Mouse (Mus musculus): ENCODE data around the gene Brpf3.
A peak's percentile ranks its signal among the peaks of the same experiment; 100 is the strongest.

DNA sequence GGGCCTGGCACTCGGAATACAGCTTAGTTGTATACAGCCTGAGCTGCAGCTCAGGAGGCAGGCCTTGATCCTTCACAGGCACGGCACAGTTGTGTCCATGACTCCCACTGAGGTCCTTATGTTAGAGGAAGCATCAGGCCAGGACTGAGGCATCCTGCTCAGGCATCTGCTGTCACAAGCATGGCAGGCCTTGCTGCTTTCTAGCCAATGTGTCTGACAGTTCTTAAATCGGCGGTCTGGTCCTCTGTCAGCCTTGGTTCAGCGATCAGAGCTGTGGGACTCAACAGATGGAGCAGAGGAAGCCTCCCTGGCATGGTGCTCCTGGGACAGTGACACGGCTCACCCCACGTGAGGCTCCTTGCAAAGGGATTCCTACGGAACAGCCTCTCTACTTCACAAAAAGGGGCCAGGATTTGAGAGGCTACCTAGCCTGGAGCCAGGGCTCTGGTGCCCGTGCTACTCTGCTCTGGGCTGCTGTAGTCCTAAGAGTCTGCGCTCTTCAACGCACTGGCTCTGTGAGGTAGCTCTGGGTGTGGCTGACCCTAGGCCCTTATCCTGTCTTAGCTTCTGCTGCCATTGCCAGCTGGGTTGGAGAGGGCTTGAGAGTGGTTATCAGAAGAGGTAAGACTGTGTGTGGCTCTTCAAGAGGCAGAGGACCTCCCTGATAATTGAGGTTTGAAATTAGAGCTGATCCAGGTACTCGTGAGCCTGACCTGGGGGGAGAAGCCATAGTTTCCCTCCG is 22.3 kb downstream of the Brpf3 start:
- TF ChIP-seq CTCF (IDR thresholded peaks at IDR 0.05; ENCODE audit: low read depth) (0 out of 2 replicates have a peak, but pooled peaks have one; percentile 9), EP300 (IDR thresholded peaks at IDR 0.05; ENCODE audit: low read depth) (peak; percentile 98)

All from liver, embryonic 14.5 days (tissue).